Mouse (Mus musculus) Patski (cell line): ENCODE measurements around the gene Fn1. TPM values are rescaled to one million over a fixed set of nuclear protein-coding genes. Genes with fewer than 3 reads are reported as not detected.

ENCODE experiments used
- ATAC-seq: fragments of 100-300 bp; one replicate; pipeline ENCODE4 v1.8.0; 2021
- CTCF ChIA-PET: fragments of 350-600 bp; sonication (Branson Sonifier 250); formaldehyde crosslinking; loops from one replicate; lab custom pipeline; 2022; ENCODE audit warnings: inconsistent platforms; lab: Charles Lee
- POLR2A ChIA-PET: fragments of 350-600 bp; sonication (Branson Sonifier 250); formaldehyde crosslinking; loops from one replicate; lab custom pipeline; 2022; ENCODE audit warnings: antibody characterized with exemption, inconsistent platforms; lab: Charles Lee
- DNase-seq: peaks from one replicate; pipeline ENCODE4 v3.0.0-alpha.2; 2011; ENCODE audit warnings: low read depth, low spot score
- H3K27me3 ChIP-seq: fragments of 371-371 bp; one replicate; pipeline ENCODE4 v1.5.1; 2021
- CTCF ChIP-seq: fragments of 100-300 bp; IDR thresholded peaks from one replicate; pipeline ENCODE4 v1.5.1; 2021
- in situ Hi-C: fragments of 300-500 bp; cut with MboI; formaldehyde crosslinking; loops from 3 replicates; pipeline ENCODE4 v1.11.1; 2018; ENCODE audit warnings: low pct_unique_long_range_greater_than_20kb, mixed read lengths
- polyA plus RNA-seq: library from polyadenylated mRNA; unstranded; gene quantifications from one replicate; pipeline ENCODE4 v1.2.3, GENCODE M21; 2021

Gene Fn1
- polyA plus RNA-seq, 1 experiment from 2014 or later, result 1,318 TPM

DNA sequence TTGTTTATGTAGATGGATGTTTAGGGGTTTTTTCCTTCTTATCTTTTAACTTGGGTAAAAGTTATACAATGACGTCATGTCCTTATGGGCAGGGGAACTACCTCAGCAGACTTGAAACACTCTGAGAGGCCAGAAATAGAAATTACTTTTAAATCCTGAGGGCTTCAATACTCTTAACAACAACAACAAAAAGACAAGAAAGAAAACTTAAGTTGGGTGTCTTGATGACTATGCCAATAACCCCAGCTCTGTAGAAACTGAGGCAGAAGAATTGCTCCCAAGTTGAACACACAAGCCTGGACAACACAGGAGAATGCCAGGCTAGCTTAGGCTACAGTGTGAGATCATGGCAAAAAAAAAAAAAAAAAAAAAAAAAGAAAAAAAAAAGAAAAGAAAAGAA, 1.2 kb downstream of the Fn1 start:
- no peak for DNase-seq

GRCm38 (mm10) chr1:71651315-71651714, 1.7 kb downstream of the Fn1 start:
- DNase-seq, result no peak
- H3K27me3 ChIP-seq, result no peaks in the 10 kb centered on the region
- no peak for ATAC-seq
- POLR2A ChIA-PET, result interaction anchor here (0.7 to 1.4 kb wide), 4 partner anchors 8 to 575 kb away, joined by 3 to 4 read pairs (median 4); no protein-coding TSS in a partner anchor
- CTCF ChIA-PET, result interaction anchor here (1.6 kb wide), 2 partner anchors 8 to 155 kb away, joined by 3 read pairs; no protein-coding TSS in a partner anchor
- in situ Hi-C loops, result loop anchor here (10.0 kb wide), 1 partner anchor 233 kb away; no protein-coding TSS in a partner anchor
- no peak for TF ChIP-seq CTCF

More for the DNA sequence above, 1.2 kb downstream of the Fn1 start:
- ChIA-PET POLR2A (interaction anchor here (0.5 to 1.4 kb wide), 5 partner anchors 8 to 574 kb away, joined by 3 to 6 read pairs (median 4); no protein-coding TSS in a partner anchor), CTCF (interaction anchor here (1.6 kb wide), 2 partner anchors 8 to 154 kb away, joined by 3 read pairs; no protein-coding TSS in a partner anchor)
- in situ Hi-C loops, result loop anchor here (10.0 kb wide), 1 partner anchor 233 kb away; no protein-coding TSS in a partner anchor
- ATAC-seq, result no peak
- TF ChIP-seq CTCF, result no peak
- no peaks in the 10 kb centered on the region for H3K27me3 ChIP-seq

- no peak for DNase-seq
- no peak for TF ChIP-seq CTCF
- no peak for ATAC-seq
- CTCF ChIA-PET, result interaction anchor here (1.0 to 1.6 kb wide), 2 partner anchors 19 to 155 kb away, joined by 3 read pairs; no protein-coding TSS in a partner anchor
- in situ Hi-C loops, result loop anchor here (10.0 kb wide), 1 partner anchor 234 kb away; no protein-coding TSS in a partner anchor
- POLR2A ChIA-PET, result interaction anchor here (0.7 to 1.4 kb wide), 3 partner anchors 113 to 575 kb away, joined by 3 read pairs; no protein-coding TSS in a partner anchor
- no peaks in the 10 kb centered on the region for H3K27me3 ChIP-seq
Observed at GRCm38 (mm10) chr1:71650741-71651140, 2.3 kb downstream of the Fn1 start.

DNA sequence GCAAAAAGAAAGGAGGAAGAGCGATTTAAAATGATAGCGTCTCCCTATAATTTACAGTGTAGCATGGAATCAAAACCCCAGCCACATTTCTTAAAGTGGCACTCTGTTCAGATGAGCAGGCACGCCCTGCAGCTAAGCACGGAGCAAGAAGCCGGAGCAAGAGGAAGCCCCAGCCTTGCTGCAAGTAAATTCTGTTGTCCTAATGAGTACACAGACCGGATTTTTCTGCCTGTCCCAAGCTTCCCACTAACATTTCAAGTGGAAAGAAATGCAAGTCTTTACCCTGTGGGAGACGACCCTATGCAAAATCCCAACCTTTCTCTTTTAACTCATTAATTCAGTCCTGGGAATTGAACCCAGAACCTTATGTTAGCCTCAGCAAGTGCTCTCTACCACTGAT, 4.8 kb downstream of the Fn1 start:
- TF ChIP-seq CTCF, result no peak
- in situ Hi-C loops, result no loop called here
- DNase-seq (no peak), ATAC-seq (no peak)
- H3K27me3 ChIP-seq, result no peaks in the 10 kb centered on the region
- POLR2A ChIA-PET, result interaction anchor here (0.6 kb wide), 1 partner anchor 46 kb away, joined by 4 read pairs; no protein-coding TSS in a partner anchor
- CTCF ChIA-PET, result interaction anchor here (1.2 kb wide), 1 partner anchor 156 kb away, joined by 3 read pairs; no protein-coding TSS in a partner anchor

GRCm38 (mm10) chr1:71646774-71647173, 6.2 kb downstream of the Fn1 start:
- in situ Hi-C loops, result no loop called here

DNA sequence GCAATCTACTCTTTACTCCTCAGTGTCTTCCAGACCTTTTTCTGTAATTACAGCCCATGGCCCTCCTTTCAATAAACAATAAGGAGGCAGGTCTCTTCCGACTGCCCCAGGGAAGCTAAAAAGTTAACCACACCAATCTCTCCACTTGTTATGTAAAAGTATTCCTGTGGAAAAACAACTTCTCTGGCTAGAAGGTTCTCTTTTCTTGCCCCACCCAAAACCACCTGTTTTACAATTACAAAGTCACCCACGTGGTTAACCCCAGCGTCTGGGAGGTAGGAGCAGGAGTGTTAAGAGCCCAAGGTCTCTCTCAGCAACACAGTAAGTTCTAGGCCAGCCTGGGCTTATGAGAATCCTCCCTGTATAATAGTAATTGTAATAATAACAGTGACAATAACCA, 7.0 kb downstream of the Fn1 start:
- ChIA-PET CTCF (interaction anchor here (0.9 kb wide), 1 partner anchor 8 kb away, joined by 3 read pairs; no protein-coding TSS in a partner anchor), POLR2A (no interaction called here)
- DNase-seq (no peak), ATAC-seq (no peak)
- in situ Hi-C loops, result no loop called here
- no peaks in the 10 kb centered on the region for H3K27me3 ChIP-seq
- no peak for TF ChIP-seq CTCF

More at GRCm38 (mm10) chr1:71646774-71647173, 6.2 kb downstream of the Fn1 start:
- ATAC-seq (no peak), DNase-seq (no peak)
- POLR2A ChIA-PET, result no interaction called here
- CTCF ChIA-PET, result interaction anchor here (0.9 kb wide), 1 partner anchor 9 kb away, joined by 3 read pairs; no protein-coding TSS in a partner anchor
- no peak for TF ChIP-seq CTCF
- H3K27me3 ChIP-seq, result no peaks in the 10 kb centered on the region

DNA sequence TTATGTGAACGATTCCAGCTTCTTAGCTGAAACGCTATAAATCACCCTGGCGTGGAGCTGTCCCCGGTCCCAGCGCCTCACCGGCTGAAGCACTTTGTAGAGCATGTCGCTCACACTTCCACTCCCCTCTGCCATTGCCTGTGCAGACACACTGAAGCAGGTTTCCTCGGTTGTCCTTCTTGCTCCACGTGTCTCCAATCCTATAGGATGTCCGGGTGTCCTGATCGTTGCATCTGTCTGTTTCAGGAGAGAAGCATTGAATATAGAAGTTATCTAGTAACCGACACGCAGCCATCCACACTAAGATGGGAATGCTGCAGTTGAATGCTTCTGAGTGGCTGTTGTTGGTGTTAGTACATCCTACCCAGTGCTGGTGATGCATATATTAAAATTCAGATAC, 7.5 kb downstream of the Fn1 start:
- DNase-seq (no peak), ATAC-seq (no peak)
- TF ChIP-seq CTCF, result no peak
- no peaks in the 10 kb centered on the region for H3K27me3 ChIP-seq
- CTCF ChIA-PET, result no interaction called here
- POLR2A ChIA-PET, result no interaction called here
- in situ Hi-C loops, result no loop called here

GRCm38 (mm10) chr1:71642794-71643193, 10.2 kb downstream of the Fn1 start:
- ATAC-seq, result no peak
- CTCF ChIA-PET, result interaction anchor here (0.9 to 1.4 kb wide), 3 partner anchors 9 to 28 kb away, joined by 3 to 5 read pairs (median 3); no protein-coding TSS in a partner anchor
- POLR2A ChIA-PET, result interaction anchor here (1.3 kb wide), 1 partner anchor 12 kb away, joined by 4 read pairs; no protein-coding TSS in a partner anchor
- TF ChIP-seq CTCF, result no peak
- no peak for DNase-seq
- no peaks in the 10 kb centered on the region for H3K27me3 ChIP-seq
- in situ Hi-C loops, result no loop called here

- ATAC-seq (no peak), DNase-seq (no peak)
- in situ Hi-C loops, result no loop called here
- POLR2A ChIA-PET, result interaction anchor here (0.6 kb wide), 2 partner anchors 9 to 15 kb away, joined by 3 to 4 read pairs; no protein-coding TSS in a partner anchor
- TF ChIP-seq CTCF, result no peak
- H3K27me3 ChIP-seq, result no peaks in the 10 kb centered on the region
- CTCF ChIA-PET, result interaction anchor here (0.8 kb wide), 1 partner anchor 11 kb away, joined by 4 read pairs; no protein-coding TSS in a partner anchor
Observed at GRCm38 (mm10) chr1:71641206-71641605, 11.8 kb downstream of the Fn1 start.

- TF ChIP-seq CTCF, result no peak
- ATAC-seq (no peak), DNase-seq (no peak)
- in situ Hi-C loops, result no loop called here
- ChIA-PET CTCF (no interaction called here), POLR2A (no interaction called here)
- no peaks in the 10 kb centered on the region for H3K27me3 ChIP-seq
Observed at GRCm38 (mm10) chr1:71640157-71640556, 12.8 kb downstream of the Fn1 start.

DNA sequence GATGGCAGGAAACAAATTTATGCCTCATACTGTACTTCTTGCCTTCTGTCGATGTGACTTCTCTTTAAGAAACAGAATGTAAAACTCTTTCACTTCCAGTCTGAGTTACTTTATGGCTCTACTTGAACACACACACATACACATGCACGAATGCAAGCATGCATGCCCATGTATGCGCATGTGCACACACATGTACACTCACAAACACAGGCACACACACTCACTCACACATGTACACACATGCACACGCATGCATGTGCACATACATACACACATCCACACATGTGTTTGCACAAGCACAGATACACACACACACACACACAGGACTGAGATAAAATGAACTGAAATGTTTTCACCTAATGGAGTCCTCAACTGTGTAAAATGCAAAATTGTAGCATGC, 16.3 kb downstream of the Fn1 start:
- no peak for TF ChIP-seq CTCF
- ChIA-PET CTCF (no interaction called here), POLR2A (no interaction called here)
- H3K27me3 ChIP-seq, result no peaks in the 10 kb centered on the region
- in situ Hi-C loops, result no loop called here
- DNase-seq, result no peak
- no peak for ATAC-seq
